Mouse (Mus musculus) lung, adult 2 months (tissue): ENCODE measurements around the gene Gm5089.

Source experiments
- CTCF ChIP-seq: fragments of 200-500 bp; IDR thresholded peaks from 2 replicates; pipeline ENCODE4 v1.5.1; 2011; ENCODE audit warnings: mild to moderate bottlenecking, low read length, control low read depth; ENCODE audit not compliant: insufficient read depth
- POLR2A ChIP-seq: fragments of 200-500 bp; IDR thresholded peaks from 2 replicates; pipeline ENCODE4 v1.6.1; 2011; ENCODE audit warnings: low read depth, mild to moderate bottlenecking, control low read depth, low read length, borderline replicate concordance; ENCODE audit errors: extremely low read depth

GRCm38 (mm10) chr14:122453996-122454738, 3.3 kb upstream of the Gm5089 start:
- TF ChIP-seq POLR2A (no peak), CTCF (no peak)
